Mouse (Mus musculus) heart, adult 8-10 months (tissue): ENCODE data around the gene B9d2. TPM values are rescaled to one million over a fixed set of nuclear protein-coding genes. Genes with fewer than 3 reads are reported as not detected.

Experiments used
- DNase-seq: peaks from one replicate; pipeline ENCODE4 v3.0.0; 2022; ENCODE audit warnings: low spot score
- total RNA-seq, 4 experiments: library from RNA; stranded (reverse); gene quantifications; 2 replicates each; pipeline ENCODE4 v1.2.4; 2022

Gene B9d2
- total RNA-seq, 4 experiments from 2014 or later, result 10.1 to 12.8 (median 11.9) TPM

DNA sequence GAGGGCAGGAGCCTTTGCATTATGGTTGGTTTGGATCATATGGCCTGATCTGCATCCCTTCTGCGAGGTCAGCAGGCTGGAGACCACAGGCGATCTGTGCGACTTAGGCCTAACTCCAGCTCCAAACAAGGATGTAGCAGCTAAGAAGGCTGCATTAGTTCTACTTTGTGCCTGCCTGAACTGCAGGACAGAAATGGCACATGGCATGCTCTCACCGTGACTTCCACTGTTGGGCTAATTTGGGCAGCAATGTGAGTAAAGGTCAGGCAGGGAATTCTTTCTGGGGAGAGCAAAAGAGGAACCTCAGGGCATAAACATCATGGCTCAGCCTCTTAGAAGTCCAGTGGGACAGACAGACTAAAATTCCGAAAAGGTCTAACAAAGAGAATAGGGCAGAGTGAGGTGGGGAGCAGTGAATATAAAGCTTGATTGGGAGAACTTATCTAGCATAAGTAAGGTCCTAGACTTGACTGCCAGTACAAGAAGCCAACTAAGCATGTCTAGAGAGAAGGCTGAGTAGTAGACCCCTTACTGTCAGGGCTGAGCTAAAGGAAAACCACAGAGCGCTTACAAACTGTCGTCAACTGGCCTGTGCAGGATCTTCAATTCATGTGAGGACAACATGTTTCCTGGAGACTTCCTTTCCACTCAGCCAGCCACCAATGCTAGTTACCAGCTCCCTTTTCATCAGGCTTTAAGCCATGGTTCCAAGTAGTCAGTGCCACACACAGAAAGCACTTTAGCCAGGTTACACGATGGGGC lies 50.9 kb downstream of the B9d2 start:
- DNase-seq, result peak; percentile 33

DNA sequence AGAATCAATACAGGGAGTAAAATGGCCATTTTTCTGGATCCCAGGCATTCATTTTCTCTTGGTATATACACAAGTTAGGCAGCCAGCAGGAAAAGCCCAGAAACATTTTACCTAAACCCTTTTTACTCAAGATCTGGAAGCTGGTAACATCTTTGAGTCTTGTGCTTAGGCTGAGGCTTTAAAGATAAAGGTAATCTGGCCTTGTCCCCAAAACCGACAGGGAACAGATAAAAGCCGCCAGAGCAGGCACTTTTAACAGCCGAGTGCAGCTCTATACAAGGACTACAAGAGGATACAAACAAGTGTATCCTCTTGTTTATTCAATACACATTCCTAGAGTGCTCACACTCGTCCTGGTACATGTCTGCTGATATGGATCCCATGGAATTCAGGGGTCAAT lies 54.4 kb downstream of the B9d2 start:
- DNase-seq, result no peak

Other genes starting within 250 kb of the B9d2 start
- 10 to 100 TPM; 10.7 to 13.9 (median 12.5) TPM for gene Ceacam1, start 203.2 kb upstream of the B9d2 start, total RNA-seq
- gene Ceacam2, start 140.9 kb upstream of the B9d2 start, total RNA-seq, result 1 to 10 TPM; 1.9 to 2.4 (median 2.1) TPM
- gene Erich4, start 64.9 kb upstream of the B9d2 start, total RNA-seq, result under 1 TPM in 1 of 4 experiments, not detected in 3; 0.32 TPM
- gene Dmac2, start 61.4 kb upstream of the B9d2 start, total RNA-seq, result 10 to 100 TPM; 57.8 to 63.3 (median 59.6) TPM
- 1 to 10 TPM; 1.9 to 2.5 (median 2.4) TPM for gene B3gnt8, start 54.1 kb upstream of the B9d2 start, total RNA-seq
- gene Bckdha, start 21.8 kb upstream of the B9d2 start, total RNA-seq, result 100 to 1,000 TPM; 302 to 362 (median 329) TPM
- 10 to 100 TPM; 17.5 to 20.4 (median 19.3) TPM for gene Exosc5, start 21.6 kb upstream of the B9d2 start, total RNA-seq
- gene Tmem91, start 5.6 kb upstream of the B9d2 start, total RNA-seq, result not detected
- gene Tgfb1, start 6.2 kb downstream of the B9d2 start, total RNA-seq, result 10 to 100 TPM; 17.5 to 24.9 (median 23.9) TPM
- 10 to 100 TPM; 56.7 to 62.0 (median 58.8) TPM for gene Ccdc97, start 38.3 kb downstream of the B9d2 start, total RNA-seq
- 10 to 100 TPM; 65.8 to 82.6 (median 71.5) TPM for gene Hnrnpul1, start 74.0 kb downstream of the B9d2 start, total RNA-seq
- 10 to 100 TPM; 50.2 to 70.9 (median 65.9) TPM for gene Axl, start 107.9 kb downstream of the B9d2 start, total RNA-seq
- gene Cyp2s1, start 136.1 kb downstream of the B9d2 start, total RNA-seq, result 10 to 100 TPM in 1 of 4 experiments, 1 to 10 TPM in 3; 4.1 to 11.5 (median 5.2) TPM
- 1 to 10 TPM; 4.4 to 7.8 (median 6.2) TPM for gene Cyp2b10, start 216.8 kb downstream of the B9d2 start, total RNA-seq